Mouse (Mus musculus) adrenal gland, adult 2 months (tissue): Measurements from ENCODE around the gene F2. TPM values are rescaled to one million over a fixed set of nuclear protein-coding genes. Genes with fewer than 3 reads are reported as not detected.
A peak's percentile ranks its signal among the peaks of the same experiment; 100 is the strongest.

ENCODE experiments used
- DNase-seq: peaks from one replicate; pipeline ENCODE4 v3.0.0; 2021
- long read RNA-seq: library from polyadenylated mRNA; stranded (forward); transcript quantifications from one replicate; pipeline ENCODE4 v2.0.0, GENCODE M21; 2021
- polyA plus RNA-seq: library from polyadenylated mRNA; depleted of rRNA; stranded (reverse); fragments of >200 nt; gene quantifications from 2 replicates; pipeline ENCODE4 v1.2.3, GENCODE M21; 2012; rRNA removed
- total RNA-seq, 2 experiments: library from RNA; stranded (reverse); gene quantifications; 2 replicates each; pipeline ENCODE4 v1.2.3; 2021

F2 gene
- total RNA-seq (1 to 10 TPM in 1 of 2 experiments, under 1 TPM in 1; 0.38 to 2.9 TPM), polyA plus RNA-seq (1.2 TPM in 1 of 2 replicates, not detected in the other)
- long read RNA-seq = 0 reads

GRCm38 (mm10) chr2:91636229-91636628, at the start of gene F2:
Gene F2, minus strand, starts transcription at chr2:91636414.
- DNase-seq = no peak

- no peak for DNase-seq
Measured at GRCm38 (mm10) chr2:91683919-91684318, 47.7 kb upstream of the F2 start.

DNA sequence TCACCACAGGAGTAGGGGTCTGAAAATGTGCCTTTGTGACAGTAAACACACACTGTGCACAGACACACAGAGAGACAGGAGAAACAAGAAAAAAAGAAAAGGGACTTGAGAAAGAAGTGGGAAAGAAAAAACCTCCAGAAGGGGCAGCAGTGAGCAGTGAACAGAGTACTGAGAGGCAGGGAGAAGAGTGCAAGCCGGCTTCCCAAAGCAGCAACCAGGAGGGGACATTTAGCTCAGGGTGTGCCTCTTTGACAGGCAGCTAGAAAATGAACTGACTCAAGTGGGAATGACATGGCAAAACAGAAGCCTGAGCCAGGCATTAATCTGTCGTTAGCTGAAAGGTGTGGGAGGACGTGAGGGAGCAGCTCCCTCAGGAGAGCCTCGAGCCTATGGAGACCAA, 46.6 kb upstream of the F2 start:
- peak; percentile 29 for DNase-seq

- DNase-seq = no peak
Measured at GRCm38 (mm10) chr2:91676961-91677360, 40.7 kb upstream of the F2 start.

GRCm38 (mm10) chr2:91676420-91676819, 40.2 kb upstream of the F2 start:
- no peak for DNase-seq

DNA sequence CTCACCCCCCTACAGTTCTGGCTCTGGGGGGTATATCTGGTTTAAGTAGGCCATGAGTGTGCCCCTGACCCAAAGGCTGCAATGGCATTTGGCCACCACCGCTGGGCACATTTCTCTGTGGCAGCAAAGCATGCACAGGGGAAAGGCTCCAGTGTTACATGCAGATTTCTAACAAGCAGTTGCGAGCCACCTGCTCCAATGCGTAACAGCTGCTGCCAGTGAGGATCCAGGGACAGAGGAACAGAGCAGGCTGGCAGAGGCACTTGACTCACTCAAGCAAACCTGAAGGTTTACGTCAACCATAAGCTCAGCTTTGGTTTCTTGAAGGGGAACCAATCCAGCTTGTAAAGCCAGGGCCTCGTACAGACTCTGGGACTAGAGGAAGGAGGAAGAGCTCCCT, 38.7 kb upstream of the F2 start:
- no peak for DNase-seq

DNA sequence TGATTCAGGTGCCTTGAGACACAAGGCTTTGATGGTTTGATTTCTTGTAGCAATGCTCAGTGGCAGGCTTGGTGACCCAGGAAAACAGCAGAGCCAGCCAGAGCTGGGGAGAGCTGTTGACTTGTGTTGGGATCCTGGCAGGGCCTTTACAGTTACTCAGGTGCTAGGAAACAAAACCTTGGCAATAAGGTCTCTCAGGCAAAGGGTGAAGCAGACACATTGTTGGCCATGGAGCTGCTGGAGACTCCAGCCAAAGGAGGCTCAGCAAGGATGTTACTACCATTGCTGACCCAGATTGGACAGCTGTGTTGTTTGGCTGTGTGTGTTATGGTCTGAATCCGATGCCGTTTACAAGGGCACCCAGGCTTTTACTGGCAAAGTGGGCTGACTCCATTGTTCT, 37.4 kb upstream of the F2 start:
- DNase-seq = no peak

DNA sequence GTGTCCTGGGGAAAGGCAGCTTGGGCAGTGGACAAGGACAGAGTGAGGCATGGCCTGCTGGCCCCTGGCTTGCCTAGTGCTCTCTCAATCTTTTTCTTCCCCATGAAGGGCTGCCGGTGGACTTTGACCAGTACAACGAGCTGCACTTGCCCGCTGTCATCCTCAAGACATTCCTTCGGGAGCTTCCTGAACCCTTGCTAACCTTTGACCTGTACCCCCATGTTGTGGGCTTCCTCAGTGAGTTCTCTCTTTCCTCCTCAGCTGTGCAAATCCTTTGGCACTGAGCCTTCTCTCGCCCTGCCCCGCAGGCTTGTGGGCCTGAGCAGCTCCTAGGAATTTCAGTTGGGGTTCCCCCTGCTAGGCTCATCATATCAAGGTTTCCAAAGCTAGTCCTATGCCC, 33.8 kb upstream of the F2 start:
- DNase-seq = no peak

- peak; percentile 59 for DNase-seq
Measured at GRCm38 (mm10) chr2:91669326-91669725, 33.1 kb upstream of the F2 start.

DNA sequence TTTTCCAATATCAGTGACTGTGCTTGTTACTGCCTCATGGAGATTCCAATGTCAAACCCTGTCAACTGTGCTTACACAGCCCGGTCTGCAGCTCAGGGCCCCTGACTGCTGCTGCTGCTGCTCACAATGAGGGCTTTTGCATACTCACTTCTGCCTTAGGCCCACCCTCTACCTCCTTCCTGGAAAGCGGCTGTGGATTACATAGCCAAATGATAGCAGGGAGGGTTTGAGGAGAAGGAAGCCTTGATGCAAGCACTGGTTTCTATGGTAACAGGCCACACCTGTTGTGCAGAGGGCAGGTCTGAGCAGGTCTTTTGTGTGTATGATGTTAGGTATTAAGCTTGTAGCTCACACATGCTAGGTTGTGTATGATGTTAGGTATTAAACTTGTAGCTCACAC, 31.5 kb upstream of the F2 start:
- DNase-seq = no peak

DNA sequence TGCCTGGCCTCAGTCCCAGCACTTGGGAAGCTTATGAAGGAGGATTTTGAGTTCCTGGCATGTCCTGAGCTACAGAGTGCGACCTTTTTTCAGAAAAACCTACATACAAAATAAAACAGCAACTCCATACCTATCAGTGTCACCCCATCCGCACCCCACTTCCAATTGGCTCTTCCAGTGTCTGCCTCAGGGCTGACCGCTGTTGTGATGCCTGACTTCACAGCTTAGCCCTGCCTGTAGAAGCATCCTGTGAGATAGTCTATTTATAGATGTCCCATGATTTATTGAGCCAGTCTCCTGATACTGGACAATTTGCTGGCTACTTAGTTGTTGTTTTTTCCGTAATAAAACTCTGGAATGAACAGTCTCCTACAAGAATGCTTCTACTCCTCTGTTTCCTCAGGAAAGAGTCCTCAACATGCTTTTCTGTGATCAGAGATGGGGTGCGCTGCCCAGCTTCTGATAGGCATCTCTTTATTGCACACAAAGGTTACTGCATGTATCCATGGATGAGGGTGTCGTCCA, 30.2 kb upstream of the F2 start:
- DNase-seq = no peak

DNA sequence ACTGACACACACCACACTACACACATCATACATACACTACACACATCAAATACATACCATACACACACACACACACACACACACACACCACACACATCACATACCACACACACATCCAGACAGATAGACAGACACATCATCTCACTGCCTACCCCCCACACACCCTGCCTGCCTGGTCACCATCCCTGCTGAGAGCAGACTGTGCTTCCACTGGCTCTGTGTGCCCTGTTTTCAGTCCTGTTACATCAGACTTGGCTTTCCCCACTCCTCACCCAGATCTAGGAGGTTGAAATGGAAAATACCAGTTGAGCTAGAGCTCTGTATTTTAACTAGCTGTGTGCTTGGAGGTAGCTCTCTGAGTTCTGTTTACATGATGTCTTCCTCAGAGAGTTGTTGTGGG, 28.6 kb upstream of the F2 start:
- DNase-seq = no peak

DNA sequence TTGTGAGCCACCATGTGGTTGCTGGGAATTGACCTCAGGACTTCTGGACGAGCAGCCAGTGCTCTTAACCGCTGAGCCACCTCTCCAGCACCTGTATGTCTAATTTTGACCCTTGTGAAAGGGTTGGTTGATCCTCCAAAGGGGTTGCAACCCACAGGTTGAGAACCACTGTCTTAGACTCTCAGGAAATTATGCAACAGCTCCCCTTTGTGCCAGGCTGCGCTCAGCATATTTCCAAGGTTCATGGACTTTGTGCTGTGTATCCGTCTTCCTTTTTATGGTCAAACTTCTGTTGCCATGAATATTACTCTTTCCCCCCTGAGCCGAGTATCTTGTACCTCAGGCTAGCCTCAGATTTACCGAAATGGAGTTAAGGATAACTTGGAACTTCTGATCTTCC, 24.8 kb upstream of the F2 start:
- DNase-seq = no peak

- DNase-seq = no peak
Measured at GRCm38 (mm10) chr2:91659657-91660056, 23.4 kb upstream of the F2 start.

- no peak for DNase-seq
Measured at GRCm38 (mm10) chr2:91656774-91657173, 20.6 kb upstream of the F2 start.

DNA sequence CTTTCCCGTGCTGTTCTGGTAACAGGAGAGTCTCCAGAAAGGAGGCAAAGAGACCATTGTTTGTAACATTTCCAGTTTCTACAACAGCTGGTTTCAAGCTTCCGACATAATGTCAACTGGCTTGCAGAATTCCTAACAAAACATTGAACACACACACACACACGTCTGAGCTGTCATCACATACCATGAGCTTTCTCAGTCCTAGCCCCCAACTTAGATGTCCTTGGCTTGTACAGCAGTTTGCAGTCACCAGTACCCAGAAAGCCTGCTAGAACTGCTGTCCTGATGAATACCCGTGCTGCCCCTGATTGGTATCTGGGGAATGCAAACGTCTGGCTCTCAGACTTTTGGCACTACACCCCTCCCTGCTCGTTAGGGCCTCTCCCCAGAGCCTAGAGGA, 19.6 kb upstream of the F2 start:
- DNase-seq = no peak

- DNase-seq = no peak
Measured at GRCm38 (mm10) chr2:91655388-91655787, 19.2 kb upstream of the F2 start.

DNA sequence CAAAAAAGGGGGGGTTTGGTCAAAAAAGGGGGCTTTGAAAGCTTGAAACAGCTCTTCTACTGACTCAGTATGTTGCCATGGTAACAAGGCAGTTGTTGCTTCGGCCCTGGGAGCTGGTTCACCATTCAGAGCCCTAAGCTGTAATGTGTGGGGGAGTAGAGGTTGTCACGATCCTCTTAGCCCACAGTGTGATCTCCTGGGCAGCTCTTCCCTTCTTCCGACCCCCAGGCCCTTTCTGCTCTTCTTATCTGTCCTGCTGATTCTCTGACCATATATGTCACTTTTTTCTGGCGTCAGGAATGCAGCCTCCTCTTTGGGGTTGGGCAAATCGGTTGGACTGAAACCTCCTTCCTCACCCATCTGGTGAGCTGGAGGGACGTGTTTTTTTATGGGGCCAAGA, 16.6 kb upstream of the F2 start:
- DNase-seq = no peak

GRCm38 (mm10) chr2:91651458-91652258, 15.4 kb upstream of the F2 start:
- DNase-seq = no peak

DNA sequence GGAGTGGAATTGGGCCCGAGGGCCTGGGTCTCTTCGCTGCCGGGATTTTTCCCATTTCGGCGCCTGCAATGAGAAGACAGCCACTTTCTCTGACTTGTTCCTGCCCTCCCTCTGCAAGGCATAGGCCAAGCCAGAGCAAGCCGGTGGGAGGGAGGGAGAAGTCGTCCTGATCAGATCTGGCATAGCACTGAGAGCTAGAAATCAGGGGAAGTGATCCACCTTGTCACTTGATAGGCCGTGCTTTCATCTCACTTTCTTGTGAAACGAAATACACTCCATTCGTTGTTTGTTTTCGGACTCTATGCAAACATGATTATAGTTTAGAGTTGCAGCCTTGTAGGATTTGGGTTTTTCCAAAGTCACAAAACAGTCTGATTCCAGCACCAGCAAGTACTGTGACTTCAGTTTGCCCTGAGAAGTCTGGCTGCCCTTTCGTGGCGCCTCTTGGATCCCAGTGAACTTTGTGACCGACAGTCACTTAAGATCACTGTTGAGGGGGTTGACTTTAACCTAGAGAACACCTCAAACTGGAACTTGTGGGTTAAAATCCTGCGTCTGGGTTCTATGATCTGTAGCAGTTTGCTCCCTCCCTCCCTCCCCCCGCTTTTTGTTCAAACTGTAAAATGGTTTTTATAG, 14.3 kb upstream of the F2 start:
- no peak for DNase-seq

DNA sequence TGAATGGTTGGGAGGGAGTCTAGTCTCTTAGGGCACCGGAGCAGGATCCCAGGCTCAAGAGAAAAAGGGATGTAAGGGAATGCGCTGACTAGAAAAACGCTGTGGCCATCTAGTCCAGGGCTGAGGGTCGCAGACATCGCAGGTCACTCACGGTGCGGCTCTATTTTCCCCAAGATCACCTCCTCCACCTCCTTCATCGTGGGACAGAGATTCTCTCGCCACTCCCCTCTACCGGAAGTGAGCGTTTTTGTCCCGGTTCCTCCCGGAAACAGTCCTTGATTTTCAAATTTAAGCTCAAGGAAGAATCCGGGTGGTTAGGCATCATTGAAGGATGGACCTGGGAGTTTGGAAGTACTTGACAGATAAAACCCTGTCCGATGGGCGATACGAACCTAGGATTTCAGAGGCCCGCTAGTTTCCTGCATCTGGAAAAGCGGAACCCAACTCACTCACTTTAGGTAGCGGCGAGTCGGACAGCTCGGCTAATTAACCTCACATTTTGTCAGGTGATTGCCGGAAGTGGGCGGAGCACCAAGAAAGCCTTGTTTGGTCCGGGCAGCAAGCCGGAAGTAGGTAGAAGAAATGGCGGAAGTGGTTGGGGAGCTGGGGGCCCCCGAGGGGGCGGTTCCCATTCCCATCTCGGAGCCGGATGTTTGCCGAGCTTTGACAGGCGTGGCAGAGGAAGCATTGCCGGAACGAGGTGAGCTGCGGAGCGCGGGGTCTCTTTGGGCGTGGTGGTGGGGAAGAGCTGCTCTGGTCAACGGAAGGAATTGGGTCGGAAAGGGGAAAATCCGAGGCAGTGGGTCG, 13.5 kb upstream of the F2 start, which contains the start of the genes Zfp408 and Arhgap1:
TSS of gene Zfp408 (minus strand) at position 239 of the 807 bp plus-strand sequence.
TSS of gene Arhgap1 (plus strand) at position 308 of the 807 bp plus-strand sequence.
- peak; percentile 96 for DNase-seq

DNA sequence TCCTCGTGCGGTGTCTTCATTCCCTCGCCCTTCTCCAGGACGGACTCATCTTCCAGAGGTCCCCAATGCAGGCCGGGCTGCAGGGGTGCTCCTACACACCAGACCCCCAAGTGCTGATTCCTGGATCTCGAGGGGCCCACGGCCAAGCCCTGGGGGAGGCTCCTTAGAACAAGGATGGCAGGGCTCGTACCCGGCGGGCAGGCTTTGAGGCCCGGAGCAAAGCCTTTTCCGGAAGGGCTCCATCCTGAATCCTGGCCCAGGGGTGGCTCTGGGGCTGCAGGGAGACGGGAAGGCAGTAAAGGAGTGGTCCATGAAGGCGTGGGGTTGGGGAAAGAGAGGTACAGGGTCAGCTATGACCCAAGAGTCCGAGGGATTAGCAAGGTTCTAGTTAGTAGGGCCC, 12.9 kb upstream of the F2 start:
- no peak for DNase-seq
